ENCODE assay signal across 27 mouse cellular contexts in the genomic region with DNA sequence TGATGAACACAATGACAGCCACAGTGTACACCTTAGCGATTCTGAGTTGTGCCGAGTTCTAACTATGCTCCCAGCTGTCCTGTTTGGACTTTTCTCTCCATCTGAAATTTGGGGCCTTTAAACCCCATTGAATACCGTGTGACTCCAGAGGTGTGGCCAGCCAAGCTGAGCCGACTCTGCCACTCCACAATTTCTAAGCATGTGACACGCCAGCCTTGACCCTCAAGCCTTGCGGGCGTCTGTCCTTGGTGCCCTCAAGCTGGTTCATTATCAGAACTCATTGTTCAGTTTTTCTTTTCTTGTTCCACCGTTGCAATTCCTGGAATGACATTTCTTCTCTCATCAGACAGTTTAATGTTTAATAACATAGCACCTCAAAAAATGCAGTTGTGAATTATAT.
"Had no signal": no experiment of that assay in that cellular context is flagged by ENCODE, and none has a peak within 500 bp of the region (broad histone marks: within the 10 kb centered on the region; RNA-seq: fewer than 3 reads in every experiment).

No protein-coding gene starts in this region.

- H3K9ac ChIP-seq: heart, embryonic 13.5 days; heart, embryonic 15.5 days; hindbrain, embryonic 12.5 days; hindbrain, embryonic 14.5 days; kidney, embryonic 15.5 days; limb, embryonic 13.5 days; limb, embryonic 15.5 days; liver, embryonic 12.5 days; liver, embryonic 14.5 days had no signal

- H3K4me1 ChIP-seq: heart, embryonic 13.5 days; heart, embryonic 15.5 days; hindbrain, embryonic 12.5 days; kidney, embryonic 15.5 days; limb, embryonic 15.5 days; liver, embryonic 12.5 days had no signal

- H3K27me3 ChIP-seq: heart, embryonic 13.5 days; heart, embryonic 15.5 days; kidney, embryonic 15.5 days; limb, embryonic 13.5 days; limb, embryonic 15.5 days; liver, embryonic 12.5 days had no signal

- H3K9me3 ChIP-seq: heart, embryonic 13.5 days; heart, embryonic 15.5 days; hindbrain, embryonic 10.5 days; hindbrain, embryonic 12.5 days; kidney, embryonic 15.5 days; limb, embryonic 13.5 days; limb, embryonic 15.5 days; liver, embryonic 12.5 days had no signal

- H3K27ac ChIP-seq: heart, adult 2 months; heart, embryonic 13.5 days; heart, embryonic 15.5 days; hindbrain, embryonic 10.5 days; hindbrain, embryonic 12.5 days; hindbrain, embryonic 14.5 days; hindbrain, postnatal 0 days; kidney, embryonic 15.5 days; kidney, postnatal 0 days; limb, embryonic 13.5 days; limb, embryonic 15.5 days; liver, embryonic 12.5 days; liver, embryonic 14.5 days had no signal

- H3K4me2 ChIP-seq: heart, embryonic 11.5 days; heart, embryonic 13.5 days; heart, embryonic 15.5 days; hindbrain, embryonic 12.5 days; hindbrain, embryonic 14.5 days; kidney, embryonic 15.5 days; limb, embryonic 13.5 days; limb, embryonic 15.5 days; liver, embryonic 12.5 days had no signal

- H3K36me3 ChIP-seq: heart, embryonic 15.5 days had no signal

- H3K4me3 ChIP-seq: heart, adult 2 months; heart, embryonic 13.5 days; heart, embryonic 15.5 days; hindbrain, embryonic 10.5 days; hindbrain, embryonic 12.5 days; kidney, embryonic 15.5 days; limb, embryonic 13.5 days; limb, embryonic 15.5 days; liver, embryonic 12.5 days had no signal

- DNase-seq: gastrocnemius, postnatal 14 days; gastrocnemius, postnatal 36 days; heart, adult 11 months; heart, adult 2 months; heart, postnatal 4 days; kidney, adult 11 months; kidney, adult 2 months; kidney, adult 9 months; kidney, postnatal 14 days; kidney, postnatal 36 days; layer of hippocampus, adult 9-11 months; layer of hippocampus, postnatal 36 days; left cerebral cortex, postnatal 4 days had no signal

- ATAC-seq: hindbrain, postnatal 0 days; intestine, embryonic 16.5 days; liver, embryonic 12.5 days had no signal
